Mouse (Mus musculus): ENCODE measurements around the gene Bcas1. TPM values are rescaled to one million over a fixed set of nuclear protein-coding genes. Genes with fewer than 3 reads are reported as not detected.

Bcas1 gene
- polyA plus RNA-seq, 1 experiment: not detected

DNA sequence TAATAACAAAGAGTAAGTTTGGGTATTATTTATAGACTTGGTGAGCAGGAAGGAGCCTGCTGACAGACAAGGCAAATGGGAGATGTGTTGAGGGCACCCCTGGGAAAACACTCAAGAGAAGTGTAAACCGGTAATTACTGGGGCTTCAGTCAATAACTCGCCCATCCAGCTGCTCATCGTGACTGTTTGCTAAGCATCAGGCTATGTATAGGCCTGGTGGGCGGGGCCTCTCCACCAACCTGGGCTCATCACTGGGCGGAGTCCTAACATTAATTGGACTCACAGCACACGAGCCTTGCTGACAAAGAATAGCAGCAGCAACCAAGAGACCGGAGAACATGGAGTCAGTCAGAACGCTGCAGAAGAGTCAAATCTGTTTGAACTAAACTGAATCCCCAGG, 1.3 kb upstream of the Bcas1 start:
- no peak overlapping the region for H3K27ac ChIP-seq (ENCODE audit: insufficient read depth, low read length)
- H3K4me3 ChIP-seq (ENCODE audit: insufficient read depth, low read length): no peak overlapping the region
- H3K4me1 ChIP-seq (ENCODE audit: control insufficient read depth, insufficient read depth, low read length): no peaks in the 10 kb centered on the region
- TF ChIP-seq CTCF (IDR thresholded peaks at IDR 0.05; ENCODE audit: borderline replicate concordance, insufficient read depth, low read length) (no peak), POLR2A (IDR thresholded peaks at IDR 0.05; ENCODE audit: low read depth, low read length) (no peak)

DNA sequence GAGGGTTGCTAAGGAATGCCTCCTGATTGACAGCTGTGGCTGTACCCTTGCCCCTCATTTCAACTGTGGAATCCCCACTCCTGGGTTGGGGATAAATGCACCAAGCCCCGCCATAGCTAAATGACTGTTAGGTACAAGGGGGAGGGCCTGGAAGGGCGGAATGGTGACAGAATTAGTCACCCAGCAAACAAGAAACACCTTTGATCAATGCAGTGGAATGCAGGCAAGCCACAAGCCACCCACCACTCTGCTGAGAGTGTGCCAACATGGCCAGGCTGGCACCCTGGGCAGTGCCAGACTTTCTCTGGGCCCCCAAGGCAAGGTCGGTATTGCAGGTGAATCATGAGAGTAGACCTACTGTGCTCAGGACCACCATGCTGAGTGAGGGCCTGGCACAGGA, 3.5 kb downstream of the Bcas1 start:
- Histone ChIP-seq H3K27ac (ENCODE audit: insufficient read depth, low read length) (no peak overlapping the region), H3K4me1 (ENCODE audit: control insufficient read depth, insufficient read depth, low read length) (no peaks in the 10 kb centered on the region), H3K4me3 (ENCODE audit: insufficient read depth, low read length) (no peak overlapping the region)
- TF ChIP-seq POLR2A (IDR thresholded peaks at IDR 0.05; ENCODE audit: low read depth, low read length) (no peak), CTCF (IDR thresholded peaks at IDR 0.05; ENCODE audit: borderline replicate concordance, insufficient read depth, low read length) (no peak)

GRCm38 (mm10) chr2:170421924-170422323, 5.7 kb downstream of the Bcas1 start:
- H3K27ac ChIP-seq (ENCODE audit: insufficient read depth, low read length): no peak overlapping the region
- TF ChIP-seq POLR2A (IDR thresholded peaks at IDR 0.05; ENCODE audit: low read depth, low read length) (no peak), CTCF (IDR thresholded peaks at IDR 0.05; ENCODE audit: borderline replicate concordance, insufficient read depth, low read length) (no peak)
- no peaks in the 10 kb centered on the region for H3K4me1 ChIP-seq (ENCODE audit: control insufficient read depth, insufficient read depth, low read length)
- H3K4me3 ChIP-seq (ENCODE audit: insufficient read depth, low read length): no peak overlapping the region

- Histone ChIP-seq H3K27ac (ENCODE audit: insufficient read depth, low read length) (no peak overlapping the region), H3K4me3 (ENCODE audit: insufficient read depth, low read length) (no peak overlapping the region), H3K4me1 (ENCODE audit: control insufficient read depth, insufficient read depth, low read length) (no peaks in the 10 kb centered on the region)
- TF ChIP-seq POLR2A (IDR thresholded peaks at IDR 0.05; ENCODE audit: low read depth, low read length) (no peak), CTCF (IDR thresholded peaks at IDR 0.05; ENCODE audit: borderline replicate concordance, insufficient read depth, low read length) (no peak)
These were observed 8.9 kb downstream of the Bcas1 start for GRCm38 (mm10) chr2:170418748-170419147.

GRCm38 (mm10) chr2:170411490-170412168, 16.0 kb downstream of the Bcas1 start:
- Histone ChIP-seq H3K4me3 (ENCODE audit: insufficient read depth, low read length) (no peak overlapping the region), H3K27ac (ENCODE audit: insufficient read depth, low read length) (no peak overlapping the region), H3K4me1 (ENCODE audit: control insufficient read depth, insufficient read depth, low read length) (no peaks in the 10 kb centered on the region)
- TF ChIP-seq POLR2A (IDR thresholded peaks at IDR 0.05; ENCODE audit: low read depth, low read length) (no peak), CTCF (IDR thresholded peaks at IDR 0.05; ENCODE audit: borderline replicate concordance, insufficient read depth, low read length) (no peak)

DNA sequence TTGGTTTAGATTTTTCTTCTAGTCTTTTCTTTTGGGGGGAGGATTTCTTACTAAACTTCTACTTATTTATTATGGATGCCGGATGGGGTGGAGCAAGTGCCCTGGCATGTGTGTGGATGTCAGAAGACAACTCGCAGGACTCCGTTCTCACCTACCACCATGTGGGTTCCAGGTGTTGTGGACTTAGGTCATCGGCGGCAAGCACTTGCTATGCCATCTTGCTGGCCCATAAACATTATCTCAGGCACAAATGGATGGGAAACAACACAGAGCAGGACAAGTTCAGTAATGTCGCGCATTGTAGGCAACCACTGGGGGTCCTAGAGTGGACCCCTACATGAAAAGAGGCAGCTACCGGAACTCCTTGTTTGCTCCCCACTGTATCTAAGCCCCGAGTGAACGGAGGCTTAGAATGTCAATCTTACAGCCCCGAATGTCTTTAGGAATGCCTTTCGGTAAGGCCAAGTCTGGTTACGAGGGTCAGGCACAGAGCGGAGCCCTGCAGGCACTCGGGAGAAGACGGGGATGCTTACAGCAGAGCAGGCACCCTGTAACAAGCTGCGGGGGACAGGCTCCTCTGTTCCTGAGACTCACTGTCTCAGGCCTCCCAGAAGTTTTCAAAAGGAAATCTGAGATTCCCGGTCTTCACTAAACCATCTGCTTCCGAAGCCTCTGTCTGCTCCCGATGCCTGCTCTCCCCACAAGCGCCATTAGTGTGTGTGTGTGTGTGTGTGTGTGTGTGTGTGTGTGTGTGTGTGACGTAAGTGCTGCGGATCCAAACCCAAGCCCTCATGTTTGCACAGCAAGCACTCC, 16.8 kb downstream of the Bcas1 start:
- H3K4me1 ChIP-seq (ENCODE audit: control insufficient read depth, insufficient read depth, low read length): no peaks in the 10 kb centered on the region
- no peak overlapping the region for H3K27ac ChIP-seq (ENCODE audit: insufficient read depth, low read length)
- no peak overlapping the region for H3K4me3 ChIP-seq (ENCODE audit: insufficient read depth, low read length)
- TF ChIP-seq POLR2A (IDR thresholded peaks at IDR 0.05; ENCODE audit: low read depth, low read length) (no peak), CTCF (IDR thresholded peaks at IDR 0.05; ENCODE audit: borderline replicate concordance, insufficient read depth, low read length) (no peak)

DNA sequence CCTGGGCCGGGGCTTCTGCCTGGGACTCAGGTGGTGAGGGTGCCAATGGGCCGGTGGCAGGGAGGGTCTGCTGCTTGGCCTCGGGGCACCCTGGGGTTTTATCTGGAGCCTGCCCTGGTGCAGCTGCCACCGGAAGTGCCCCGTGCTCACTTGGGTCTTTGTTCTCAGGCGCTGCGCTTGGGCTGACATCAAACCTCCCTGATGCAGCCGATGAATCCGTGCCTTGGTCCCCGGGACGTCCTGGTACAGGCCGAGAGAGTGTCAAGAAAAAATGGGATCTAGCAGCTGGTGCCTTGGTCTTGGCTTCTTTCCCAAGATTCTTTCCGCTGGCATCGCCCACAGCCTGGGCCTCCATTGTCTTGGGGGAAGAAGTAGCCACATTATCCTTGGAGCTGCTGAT, 21.2 kb downstream of the Bcas1 start:
- no peak for TF ChIP-seq CTCF (IDR thresholded peaks at IDR 0.05; ENCODE audit: borderline replicate concordance, insufficient read depth, low read length)
- TF ChIP-seq POLR2A (IDR thresholded peaks at IDR 0.05; ENCODE audit: low read depth, low read length): no peak
- H3K4me1 ChIP-seq (ENCODE audit: control insufficient read depth, insufficient read depth, low read length): no peaks in the 10 kb centered on the region
- H3K27ac ChIP-seq (ENCODE audit: insufficient read depth, low read length): no peak overlapping the region
- no peak overlapping the region for H3K4me3 ChIP-seq (ENCODE audit: insufficient read depth, low read length)

GRCm38 (mm10) chr2:170404781-170405573, 22.7 kb downstream of the Bcas1 start:
- no peak for TF ChIP-seq POLR2A (IDR thresholded peaks at IDR 0.05; ENCODE audit: low read depth, low read length)
- TF ChIP-seq CTCF (IDR thresholded peaks at IDR 0.05; ENCODE audit: borderline replicate concordance, insufficient read depth, low read length): no peak
- Histone ChIP-seq H3K27ac (ENCODE audit: insufficient read depth, low read length) (no peak overlapping the region), H3K4me3 (ENCODE audit: insufficient read depth, low read length) (no peak overlapping the region), H3K4me1 (ENCODE audit: control insufficient read depth, insufficient read depth, low read length) (no peaks in the 10 kb centered on the region)

DNA sequence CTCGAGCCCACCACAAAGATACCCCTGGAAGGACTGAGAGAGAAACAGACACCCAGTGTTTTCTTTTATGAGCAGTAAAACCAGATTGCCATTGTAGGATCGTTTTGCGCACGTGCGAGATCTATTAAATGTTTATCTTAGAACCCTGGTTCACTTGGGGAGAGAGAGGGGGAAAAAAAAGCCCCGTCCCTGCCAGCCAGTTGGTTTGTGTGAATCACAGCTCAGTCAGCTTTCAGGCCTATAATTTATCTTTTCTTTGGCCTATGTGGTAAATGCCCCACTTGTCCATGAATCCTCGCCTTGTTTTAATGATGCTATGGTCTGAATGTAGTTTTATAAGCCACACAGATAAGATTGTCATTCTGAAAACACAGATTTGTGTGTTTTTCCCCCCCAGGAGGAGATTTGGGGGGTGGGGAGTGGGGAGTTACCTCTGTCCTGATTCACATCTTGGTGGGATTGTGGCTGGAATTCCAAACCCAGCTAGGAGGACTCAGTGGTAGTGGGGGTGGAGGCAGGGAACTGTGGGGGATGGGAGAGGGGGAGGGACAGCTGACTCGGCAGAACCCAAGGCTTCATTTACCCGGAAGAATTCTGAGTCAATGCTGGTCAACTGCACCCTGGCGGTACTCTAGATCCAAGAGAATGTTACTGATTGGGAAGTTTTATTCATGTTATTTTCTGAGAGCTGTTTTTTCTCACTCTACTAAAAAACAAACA, 23.8 kb downstream of the Bcas1 start:
- H3K4me3 ChIP-seq (ENCODE audit: insufficient read depth, low read length): no peak overlapping the region

More for the DNA sequence above, 23.8 kb downstream of the Bcas1 start:
- Histone ChIP-seq H3K27ac (ENCODE audit: insufficient read depth, low read length) (no peak overlapping the region), H3K4me1 (ENCODE audit: control insufficient read depth, insufficient read depth, low read length) (no peaks in the 10 kb centered on the region)
- TF ChIP-seq CTCF (IDR thresholded peaks at IDR 0.05; ENCODE audit: borderline replicate concordance, insufficient read depth, low read length) (no peak), POLR2A (IDR thresholded peaks at IDR 0.05; ENCODE audit: low read depth, low read length) (no peak)
